ENCODE assay signal across 8 mouse cellular contexts in genomic region chr9:102511423-102511822, GRCm38 (mm10). TPM values are rescaled to one million over a fixed set of nuclear protein-coding genes. Genes with fewer than 3 reads are reported as not detected.
DNase-seq lines count a peak whose midpoint lies in the region; ATAC-seq lines count a peak whose summit lies in the region.

No protein-coding gene starts in this region.

- DNase-seq in left cerebral cortex, postnatal 10 days (ENCODE audit: extremely low spot score in 1 of 2, low spot score in 2 of 2): peak; percentile 46 to 49
- DNase-seq in left cerebral cortex, adult 8-10 months (ENCODE audit: low spot score in 2 of 2): no peak
- DNase-seq in cerebellum, adult 9-10 months: peak; percentile 46
- DNase-seq in gastrocnemius, postnatal 10 days: peak; percentile 75
- no peak for DNase-seq in forebrain, embryonic 10.5 days (ENCODE audit: extremely low spot score, low spot score)
- no peak for DNase-seq in right cerebral cortex, postnatal 4 days
- no peak for DNase-seq in layer of hippocampus, postnatal 36 days

- ATAC-seq in intestine, embryonic 16.5 days: peak; percentile 44; the same call in 1 of the 2 replicates

- no peaks in the 10 kb centered on the region for H3K9me3 ChIP-seq in intestine, embryonic 16.5 days (ENCODE audit: control insufficient read depth, low read length)
- H3K9me3 ChIP-seq in forebrain, embryonic 10.5 days: no peaks in the 10 kb centered on the region

- peaks cover 10% of the 10 kb centered on the region; the same call in 1 of the 2 replicates for H3K27me3 ChIP-seq in intestine, embryonic 16.5 days (replicated peaks; ENCODE audit: control insufficient read depth, insufficient read depth, low read length)
- peaks cover 41% of the 10 kb centered on the region for H3K27me3 ChIP-seq in forebrain, embryonic 10.5 days (ENCODE audit: poor library complexity, severe bottlenecking)

- H3K4me3 ChIP-seq in intestine, embryonic 16.5 days (ENCODE audit: low read length): no peak overlapping the region
- no peak overlapping the region for H3K4me3 ChIP-seq in forebrain, embryonic 10.5 days

- H3K9ac ChIP-seq in intestine, embryonic 16.5 days (ENCODE audit: low read depth, low read length): no peak overlapping the region

- H3K27ac ChIP-seq in intestine, embryonic 16.5 days (ENCODE audit: low read length): no peak overlapping the region
- H3K27ac ChIP-seq in forebrain, embryonic 10.5 days: no peak overlapping the region

- WGBS in intestine, embryonic 16.5 days: 42% methylated on average over 8 of the region's 8 CpGs
- WGBS in forebrain, embryonic 10.5 days: 54% methylated on average over 8 of the region's 8 CpGs

- intact Hi-C loops in left cerebral cortex, postnatal 10 days (cut with DNase I): no loop called here

- H3K4me2 ChIP-seq in intestine, embryonic 16.5 days (ENCODE audit: low read depth, low read length): no peak overlapping the region

- no peaks in the 10 kb centered on the region; the same call in 1 of the 2 replicates for H3K4me1 ChIP-seq in intestine, embryonic 16.5 days (ENCODE audit: control insufficient read depth, insufficient read depth, low read length)
- peaks cover 2% of the 10 kb centered on the region for H3K4me1 ChIP-seq in forebrain, embryonic 10.5 days

- H3K36me3 ChIP-seq in intestine, embryonic 16.5 days (ENCODE audit: control insufficient read depth, insufficient read depth, low read length): no peaks in the 10 kb centered on the region
- H3K36me3 ChIP-seq in forebrain, embryonic 10.5 days (replicated peaks): no peaks in the 10 kb centered on the region

RNA-seq across cellular contexts. Expression of gene Ky, which starts 5.9 kb away (rescaled TPM):
- 1 to 10 TPM; 2.3 to 3.5 TPM for total RNA-seq in left cerebral cortex, postnatal 10 days (2021)
- total RNA-seq in left cerebral cortex, adult 8-10 months (2022): 1 to 10 TPM; 1.7 to 5.1 (median 2.1) TPM
- total RNA-seq in gastrocnemius, postnatal 10 days (2021): 100 to 1,000 TPM; 133 to 138 TPM
- polyA plus RNA-seq in intestine, embryonic 16.5 days (2015; fragmentation: Nextera tagmentation; extraction: Ambion mirVana): 0.34 TPM in 2 replicates
- 0.10 and 0.14 TPM in 2 replicates for polyA plus RNA-seq in forebrain, embryonic 10.5 days (2016; fragmentation: Nextera tagmentation; extraction: Ambion mirVana)
- 1 to 10 TPM; 2.7 to 4.4 TPM for total RNA-seq in layer of hippocampus, postnatal 36 days (2021)

Comparison
In these comparisons a context has a peak if more than half of its experiments do, and no peak if none do; other contexts are left out.
1. DNase-seq: peak in left cerebral cortex, postnatal 10 days (2 of 2), cerebellum, adult 9-10 months (single experiment) and gastrocnemius, postnatal 10 days (single experiment); none in left cerebral cortex, adult 8-10 months (0 of 2), forebrain, embryonic 10.5 days (single experiment), right cerebral cortex, postnatal 4 days (single experiment) and layer of hippocampus, postnatal 36 days (0 of 2).
2. RNA of gene Ky, which starts 5.9 kb away (total RNA-seq): 133 to 138 TPM in gastrocnemius, postnatal 10 days; 2.7 to 4.4 TPM in layer of hippocampus, postnatal 36 days, 2.3 to 3.5 TPM in left cerebral cortex, postnatal 10 days and 1.7 to 5.1 TPM in left cerebral cortex, adult 8-10 months; every median in the first group is over 10 times any median in the second.